Mouse (Mus musculus): ENCODE results near the gene Mul1. TPM values are rescaled to one million over a fixed set of nuclear protein-coding genes. Genes with fewer than 3 reads are reported as not detected.

Mul1 gene
- total RNA-seq, 2 experiments from 2014 or later = 41.5 to 43.0 TPM

DNA sequence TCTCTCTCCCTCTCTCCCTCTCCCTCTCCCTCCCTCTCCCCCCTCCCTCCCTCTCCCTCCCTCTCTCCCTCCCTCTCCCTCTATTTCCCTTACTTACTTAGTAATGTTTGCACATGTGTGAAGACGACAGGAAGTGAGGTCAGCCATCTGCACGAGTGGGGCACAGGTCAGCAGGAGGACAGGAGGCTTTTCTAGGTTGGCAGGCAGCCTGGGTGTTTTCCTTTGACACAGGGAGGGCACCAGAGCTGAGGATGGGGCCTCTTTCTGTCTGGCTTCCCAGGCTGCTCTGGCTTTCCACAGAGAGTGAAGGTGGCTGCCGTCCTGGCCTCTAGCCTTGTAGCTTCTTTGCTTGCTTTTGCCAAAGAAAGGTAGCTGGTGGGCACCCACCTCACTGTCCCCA lies 5.6 kb downstream of the Mul1 start:
- DNase-seq = no peak

DNA sequence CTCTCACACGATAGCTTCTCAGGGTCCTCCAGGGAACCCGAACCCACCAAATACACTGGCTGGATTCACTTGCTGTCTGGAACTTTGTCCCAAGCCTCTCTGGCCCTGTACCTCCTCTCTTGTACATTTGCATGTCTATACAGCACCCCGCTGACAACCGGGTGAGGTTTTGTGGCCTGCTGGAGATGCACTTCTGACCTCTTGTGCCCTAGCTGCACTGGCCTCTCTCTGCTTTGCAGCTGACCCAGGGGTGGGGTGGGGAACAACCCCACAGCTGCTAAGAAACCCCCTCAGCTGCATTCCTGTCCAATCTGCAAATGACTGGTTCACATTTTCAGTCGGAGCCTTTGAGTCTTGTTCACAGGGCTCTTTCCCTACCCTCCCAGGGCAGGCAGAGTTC lies 10.5 kb downstream of the Mul1 start:
- DNase-seq = no peak

DNA sequence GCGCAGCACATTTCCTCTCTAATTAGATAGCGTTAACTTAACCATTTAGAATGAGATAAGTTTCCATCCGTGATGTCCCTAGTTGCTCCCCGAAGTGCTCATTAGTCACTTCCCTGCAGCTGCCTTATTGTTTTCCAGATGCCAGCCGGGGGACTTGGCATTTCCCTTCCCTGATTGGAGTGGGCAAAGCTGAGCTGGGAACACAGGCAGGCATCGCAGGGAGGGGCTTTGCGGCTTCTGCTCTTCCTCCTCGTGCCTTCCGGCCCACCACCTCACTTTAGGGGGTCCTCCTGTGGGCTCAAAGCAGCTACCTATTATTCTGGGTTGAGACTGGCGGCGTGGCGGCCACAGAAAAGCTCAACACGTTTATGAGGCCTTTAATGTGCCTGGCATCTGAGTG lies 12.5 kb downstream of the Mul1 start:
- no peak for DNase-seq

DNA sequence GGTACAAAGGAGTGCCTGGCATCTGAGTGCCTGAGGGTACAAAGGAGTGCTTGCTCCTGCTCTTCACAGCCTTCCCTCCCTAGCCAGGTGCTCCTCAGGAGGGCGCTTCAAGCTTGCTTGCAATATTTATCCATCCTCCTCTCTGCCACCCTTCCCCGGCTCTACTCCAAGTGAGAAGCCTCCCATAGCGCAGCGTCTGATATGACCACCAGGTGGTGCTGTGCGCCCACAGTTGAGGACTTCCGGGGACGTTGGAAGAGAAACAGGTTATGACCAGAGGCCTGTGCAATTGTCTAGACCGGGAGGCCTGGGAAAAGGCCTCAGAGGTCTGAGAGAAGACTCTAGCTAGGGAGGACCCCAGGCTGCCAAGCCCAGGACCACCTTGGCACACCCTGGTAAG lies 12.9 kb downstream of the Mul1 start:
- peak; percentile 69 for DNase-seq

DNA sequence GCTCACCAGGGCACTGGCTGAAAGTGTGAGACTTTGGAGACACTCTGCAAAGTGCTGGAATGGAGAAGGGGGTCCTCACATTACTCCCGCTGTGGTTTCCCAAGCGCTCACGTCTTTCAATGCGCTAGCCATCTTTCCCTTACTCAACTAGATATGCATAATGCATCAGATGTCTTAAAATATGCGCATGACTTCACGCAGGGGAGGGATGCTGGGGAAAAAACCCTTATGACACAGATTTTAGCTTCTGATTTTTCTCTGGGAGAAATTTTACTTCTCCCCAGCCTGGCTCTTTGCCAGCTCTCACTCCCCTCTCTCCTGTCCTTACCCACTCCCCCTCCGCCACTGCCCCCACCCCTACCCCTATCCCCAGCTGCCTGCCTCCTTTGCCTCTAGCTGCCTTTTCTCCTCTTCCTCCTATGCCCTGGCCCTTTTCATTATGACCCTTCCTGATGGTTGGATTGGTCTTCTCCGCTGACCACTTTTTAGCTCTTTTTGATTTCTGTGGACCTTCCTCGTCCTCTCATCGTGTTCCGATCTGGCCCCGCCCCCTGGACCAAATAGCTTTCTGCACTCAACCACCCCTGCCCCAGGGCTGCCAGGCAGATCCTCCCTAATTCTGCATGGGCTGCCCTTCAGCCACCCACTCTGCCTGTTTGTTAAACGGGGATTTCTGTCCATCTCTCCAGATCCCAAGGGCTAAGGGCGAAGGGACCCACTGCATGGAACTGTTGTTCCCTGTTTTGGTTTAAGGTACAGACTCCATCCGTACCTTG lies 13.5 kb downstream of the Mul1 start:
- DNase-seq = no peak

DNA sequence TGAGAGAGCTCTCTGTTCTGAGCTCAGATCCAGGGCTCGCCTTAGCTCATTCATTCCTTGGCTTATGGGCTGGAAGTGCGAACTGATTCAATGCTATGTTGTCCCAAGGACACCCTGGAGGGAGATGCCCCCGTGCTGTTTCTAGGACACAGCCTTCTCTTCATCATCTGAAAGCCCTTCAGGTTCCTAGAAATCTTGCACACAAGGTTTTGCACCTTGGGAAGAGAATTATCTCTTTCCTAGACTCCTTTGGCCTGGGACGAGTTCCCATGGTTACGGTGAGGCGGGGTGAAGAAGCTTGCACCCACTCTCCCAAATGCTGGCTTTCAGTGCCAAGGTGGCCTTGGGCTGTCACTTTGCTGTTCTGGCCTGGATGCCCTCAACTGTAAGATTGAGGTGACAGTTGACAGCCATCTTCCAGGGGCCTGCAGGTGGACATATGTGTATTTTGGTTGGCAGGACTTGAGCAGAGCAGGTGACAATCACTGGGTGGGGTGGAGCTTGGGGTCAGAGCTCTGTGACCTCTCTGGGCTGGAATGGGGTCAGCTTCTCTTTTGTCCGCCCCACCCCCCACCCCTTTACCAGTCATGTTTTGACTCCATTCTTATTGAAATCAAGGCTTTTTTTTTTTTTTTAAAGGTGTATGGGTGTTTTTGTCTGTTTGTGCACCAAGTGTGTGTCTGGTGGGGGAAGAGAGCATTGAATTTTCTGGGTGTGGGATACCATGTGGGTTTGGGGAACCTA lies 14.6 kb downstream of the Mul1 start:
- DNase-seq = no peak

DNA sequence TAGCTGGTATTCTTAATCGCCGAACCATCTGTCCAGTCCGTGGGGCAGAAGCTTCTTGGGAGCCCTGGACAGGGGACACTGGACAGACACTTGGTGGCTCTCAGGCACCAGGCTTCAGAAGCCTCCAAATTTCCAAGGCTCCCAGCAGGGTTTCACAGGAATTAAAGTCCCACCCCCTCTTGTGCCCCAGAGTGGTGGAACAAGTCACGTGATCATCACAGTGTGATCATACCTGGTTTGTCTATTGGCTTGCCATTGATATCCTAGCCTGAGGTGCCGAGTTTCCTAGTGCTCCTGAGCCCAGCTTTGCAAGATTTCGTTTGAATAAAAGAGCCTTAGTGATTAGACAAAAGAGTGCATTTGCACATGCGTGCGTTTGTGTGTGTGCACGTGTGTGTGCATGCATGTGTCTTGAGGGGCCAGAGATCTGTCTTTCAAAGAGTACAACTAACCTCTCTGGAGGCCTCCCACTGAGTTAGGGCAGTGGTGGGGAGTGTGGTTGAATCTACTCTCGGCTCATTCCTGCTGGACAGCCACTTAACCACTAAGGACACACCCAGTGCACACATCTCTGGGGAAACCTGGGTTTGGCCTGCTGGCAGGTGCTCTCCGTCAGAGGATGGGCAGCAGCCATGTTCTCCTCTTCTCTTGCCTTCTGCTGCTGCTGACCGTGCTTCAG lies 15.3 kb downstream of the Mul1 start:
- DNase-seq = no peak

DNA sequence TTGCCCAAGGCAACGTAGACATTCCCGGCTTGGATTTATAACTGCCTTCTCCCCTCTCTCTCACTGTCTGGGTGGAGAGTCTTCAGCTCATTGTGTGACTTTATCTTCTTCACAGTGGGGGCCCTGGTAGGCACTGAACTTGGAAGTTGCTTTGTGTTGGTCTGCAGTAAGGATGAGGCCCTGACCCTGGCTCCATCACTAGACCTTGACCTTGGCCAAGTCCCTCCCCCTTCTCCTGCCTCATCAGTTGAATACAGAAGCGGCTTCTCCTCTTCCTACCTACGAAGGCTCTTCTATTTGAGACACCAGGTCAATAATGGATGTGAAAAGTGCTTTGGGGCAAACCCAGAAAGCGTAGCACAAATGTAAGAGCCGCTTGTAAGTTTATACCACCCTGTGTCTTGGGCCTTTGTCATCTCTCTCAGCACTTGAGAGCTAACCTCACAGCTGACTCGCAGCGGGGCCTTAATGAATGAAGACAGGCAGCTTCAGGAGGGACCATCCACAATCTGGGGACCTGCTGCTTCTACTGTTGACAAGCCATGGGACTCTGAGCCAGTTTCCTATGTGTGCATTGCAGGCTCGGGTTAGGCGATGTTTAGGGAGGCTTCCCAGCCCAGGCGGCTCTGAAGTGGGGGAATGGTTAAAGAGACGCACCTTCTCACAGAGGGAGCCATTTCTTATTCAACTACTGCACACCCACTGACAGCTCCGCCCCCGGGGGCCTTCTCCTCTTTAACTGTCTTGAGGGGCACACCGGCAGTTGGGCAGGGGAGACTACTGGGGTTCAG lies 18.0 kb downstream of the Mul1 start:
- no peak for DNase-seq

DNA sequence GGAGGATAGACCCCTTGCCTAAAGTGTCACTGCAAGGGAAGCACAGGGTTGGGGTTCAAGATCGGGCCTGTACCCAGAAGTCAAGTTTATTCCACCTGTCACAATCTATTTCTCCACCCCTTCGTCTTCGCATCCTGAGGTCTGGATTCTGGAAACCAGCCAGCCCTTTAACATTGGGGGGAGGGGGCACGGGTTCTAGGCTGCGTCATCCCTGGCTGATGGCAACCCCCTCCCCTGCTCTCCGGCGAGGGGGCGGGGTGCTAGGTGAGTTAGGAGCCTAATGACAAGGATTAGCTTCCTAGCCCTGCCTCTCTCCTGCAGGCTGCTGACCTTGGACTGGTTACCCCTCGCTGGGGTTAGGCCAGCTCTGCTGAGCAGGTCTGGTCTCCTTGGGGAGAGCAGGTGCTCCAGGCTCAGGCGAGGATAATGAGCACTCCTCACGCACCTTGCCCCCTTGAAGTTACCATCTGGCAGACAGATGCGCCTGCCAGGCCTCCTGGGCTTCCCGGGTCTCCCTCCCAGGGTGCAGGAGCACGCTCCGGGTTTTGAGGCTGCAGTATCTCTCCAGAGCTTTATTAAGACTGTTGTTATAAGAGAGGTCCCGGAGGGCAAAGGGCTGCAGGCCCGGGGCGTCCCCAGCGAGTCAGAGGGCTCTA lies 18.8 kb downstream of the Mul1 start:
- DNase-seq = no peak

DNA sequence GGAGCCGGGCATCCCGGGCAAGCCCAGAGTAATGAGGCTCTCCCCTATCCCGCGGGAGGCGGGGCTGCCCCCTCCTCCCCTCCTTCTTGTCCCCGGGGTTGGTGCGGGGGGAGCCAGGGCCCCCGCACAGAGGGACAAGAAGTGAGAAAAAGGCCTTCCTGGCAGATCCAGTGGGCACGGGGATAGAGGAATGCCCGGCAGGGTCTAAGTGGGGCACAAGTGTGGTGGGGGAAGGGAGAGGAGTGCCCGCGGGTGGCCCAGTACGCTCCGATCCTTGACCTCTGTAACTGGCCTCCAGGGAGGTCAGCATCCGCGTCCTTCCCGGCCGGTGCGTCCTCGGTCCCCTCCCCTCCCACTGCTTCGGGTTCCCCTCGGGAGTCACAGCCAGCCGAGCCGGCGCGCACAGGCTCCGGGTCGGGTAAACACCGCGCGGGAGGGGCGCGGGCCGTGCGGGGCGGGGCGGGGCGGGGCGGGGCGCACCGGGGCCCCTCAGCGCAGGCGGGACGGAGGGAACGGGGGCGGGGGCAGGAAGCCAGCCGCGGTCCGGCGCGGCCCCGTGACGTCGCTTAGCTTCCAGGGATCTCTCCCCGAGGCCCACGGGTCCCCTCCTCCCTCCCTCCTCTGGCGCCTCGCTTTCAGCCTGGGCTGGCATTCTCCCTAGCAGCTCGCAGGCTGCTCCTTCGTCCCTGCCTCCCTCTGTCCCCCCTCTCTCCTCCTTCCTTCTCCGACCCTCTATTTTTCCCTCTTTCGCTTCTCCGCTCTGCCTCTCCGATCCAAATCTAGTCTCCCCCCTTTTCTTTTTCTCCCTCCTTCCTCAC lies 19.5 kb downstream of the Mul1 start, which contains the start of gene Camk2n1:
TSS of gene Camk2n1 (plus strand) at position 562 of the 818 bp plus-strand sequence.
- DNase-seq = peak; percentile 84

DNA sequence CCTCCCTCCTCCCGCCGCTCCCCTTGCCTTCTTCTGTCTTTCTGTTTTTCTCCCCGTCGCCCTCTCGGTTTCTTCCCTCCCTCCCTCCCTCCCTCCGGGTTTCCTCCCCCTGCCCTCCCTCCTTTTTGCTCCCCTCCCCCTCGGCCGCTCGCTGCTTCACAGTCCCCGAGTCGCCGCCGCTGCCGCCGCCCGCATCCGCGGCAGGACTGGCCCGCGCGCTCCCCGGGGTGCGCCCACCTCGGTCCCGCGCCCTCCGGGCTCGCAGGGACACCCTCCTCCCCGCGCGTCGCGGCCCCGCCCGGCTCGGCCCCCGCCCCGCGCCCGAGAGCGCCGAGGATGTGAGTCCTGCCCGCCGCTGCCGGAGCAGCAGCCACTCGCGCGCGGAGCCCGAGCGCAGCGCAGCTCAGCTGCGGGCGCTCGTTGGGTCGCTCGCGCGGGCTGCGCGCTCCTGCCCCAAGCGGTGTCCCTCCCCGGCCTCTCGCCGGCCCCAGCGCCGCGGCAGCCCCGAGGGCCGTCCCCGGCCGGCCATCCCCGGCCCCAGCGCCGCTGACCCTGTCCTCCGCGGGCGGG lies 20.2 kb downstream of the Mul1 start:
- peak; percentile 62 for DNase-seq

DNA sequence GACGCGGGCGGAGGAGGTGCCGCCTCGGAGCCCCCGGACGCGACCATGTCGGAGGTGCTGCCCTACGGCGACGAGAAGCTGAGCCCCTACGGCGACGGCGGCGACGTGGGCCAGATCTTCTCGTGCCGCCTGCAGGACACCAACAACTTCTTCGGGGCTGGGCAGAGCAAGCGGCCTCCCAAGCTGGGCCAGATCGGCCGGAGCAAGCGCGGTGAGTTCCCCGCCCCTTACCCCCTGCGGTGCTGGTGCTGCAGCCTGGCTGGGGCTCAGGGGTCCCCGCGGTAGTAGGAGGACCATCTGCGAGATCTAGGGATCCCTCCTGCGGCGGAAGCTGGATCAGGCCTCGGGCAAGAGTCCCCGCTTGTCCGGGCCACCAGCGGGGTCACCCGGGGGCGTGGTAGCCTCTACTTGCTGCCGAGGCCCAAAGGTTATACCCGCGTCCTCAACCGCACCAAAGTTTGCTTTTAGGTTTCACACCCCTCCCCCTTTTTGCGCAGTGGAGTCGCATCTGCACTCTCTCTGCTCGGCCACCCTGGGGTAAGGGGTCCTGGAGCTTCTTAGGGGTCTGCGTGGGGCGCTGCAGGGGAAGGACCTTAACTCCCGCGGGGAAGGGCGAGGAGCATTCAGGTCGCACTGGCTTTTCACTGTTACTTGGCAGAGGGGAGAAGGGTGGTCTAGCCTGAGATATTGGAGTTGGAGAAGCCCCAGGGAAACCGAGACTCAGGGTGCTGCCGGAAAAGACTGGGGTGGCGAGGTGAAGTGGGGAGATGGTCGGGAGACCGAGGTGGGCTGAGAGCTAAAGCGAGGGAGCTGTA lies 20.9 kb downstream of the Mul1 start:
- DNase-seq = peak; percentile 35

DNA sequence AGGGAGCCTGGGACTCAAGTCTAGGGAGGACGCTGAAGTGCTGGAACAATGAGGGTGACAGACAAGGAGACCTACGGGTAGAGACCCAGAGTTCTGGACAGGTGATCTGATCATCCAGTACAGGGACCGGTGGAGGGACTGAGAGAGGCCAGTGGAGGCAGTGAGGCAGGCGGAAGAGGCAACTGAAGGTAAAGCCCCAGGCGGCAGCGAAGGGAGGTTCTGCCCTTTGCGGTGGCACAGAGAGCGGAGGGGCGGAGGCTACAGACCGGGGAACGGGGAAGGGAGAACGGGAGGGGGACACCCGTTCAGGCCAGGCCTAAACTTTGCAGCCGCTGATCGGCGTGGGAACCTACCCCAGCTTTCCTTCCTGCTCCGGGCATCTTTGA lies 21.5 kb downstream of the Mul1 start:
- DNase-seq = no peak

DNA sequence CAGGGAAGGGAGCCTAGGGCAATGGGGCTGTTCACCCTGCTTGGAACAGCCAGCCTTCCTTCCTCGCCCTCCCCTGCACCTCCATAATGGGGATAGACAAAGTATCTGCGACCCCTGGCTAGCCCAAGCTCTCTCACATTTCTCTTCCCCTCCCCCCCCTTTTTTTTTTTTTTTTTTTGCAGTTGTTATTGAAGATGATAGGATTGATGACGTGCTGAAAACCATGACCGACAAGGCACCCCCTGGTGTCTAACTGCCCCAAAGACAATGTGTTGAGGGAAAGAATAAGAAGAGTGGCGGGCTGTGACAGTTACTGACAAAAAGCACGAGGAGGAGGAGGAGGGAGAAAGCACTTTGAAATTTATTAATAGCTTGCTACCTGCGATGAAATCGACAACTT lies 22.1 kb downstream of the Mul1 start:
- DNase-seq = no peak

DNA sequence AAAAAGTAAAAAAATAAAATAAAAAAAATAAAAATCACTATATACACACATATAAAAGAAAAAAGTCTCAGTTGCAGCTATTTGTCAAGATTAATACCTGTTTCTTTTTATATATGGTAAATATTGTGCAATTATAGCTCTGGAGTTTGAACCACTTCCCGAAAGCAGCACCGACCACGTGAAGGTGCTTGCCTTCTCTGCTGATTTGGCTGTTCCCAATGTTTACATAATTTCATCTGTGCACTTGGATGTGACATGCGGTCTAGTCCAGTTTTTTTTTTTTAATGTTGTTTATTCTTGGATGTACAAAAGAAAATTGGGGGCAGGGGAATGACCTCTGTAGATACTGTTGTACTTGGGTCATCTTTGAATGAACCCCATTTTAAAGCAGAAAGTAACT lies 22.6 kb downstream of the Mul1 start:
- no peak for DNase-seq

DNA sequence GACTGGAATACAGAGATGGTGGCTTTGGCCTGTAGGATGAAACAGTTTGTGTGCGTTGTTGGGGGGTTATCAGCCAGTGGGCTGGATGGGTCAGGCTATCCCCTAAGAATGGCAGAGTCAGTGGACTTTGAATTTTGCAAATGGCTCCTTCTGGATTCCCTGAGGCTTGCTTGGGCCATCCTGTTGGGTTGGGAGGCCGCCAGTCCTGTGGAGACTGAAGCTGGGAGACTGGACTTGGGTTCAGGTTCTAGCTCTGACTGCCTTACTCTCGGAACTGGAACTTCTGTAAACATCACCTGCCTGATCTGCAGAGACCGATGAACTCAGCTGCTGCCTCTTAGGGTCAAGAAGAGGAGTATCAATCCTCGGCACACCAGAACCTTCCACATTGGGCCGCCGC lies 23.7 kb downstream of the Mul1 start:
- DNase-seq = no peak

DNA sequence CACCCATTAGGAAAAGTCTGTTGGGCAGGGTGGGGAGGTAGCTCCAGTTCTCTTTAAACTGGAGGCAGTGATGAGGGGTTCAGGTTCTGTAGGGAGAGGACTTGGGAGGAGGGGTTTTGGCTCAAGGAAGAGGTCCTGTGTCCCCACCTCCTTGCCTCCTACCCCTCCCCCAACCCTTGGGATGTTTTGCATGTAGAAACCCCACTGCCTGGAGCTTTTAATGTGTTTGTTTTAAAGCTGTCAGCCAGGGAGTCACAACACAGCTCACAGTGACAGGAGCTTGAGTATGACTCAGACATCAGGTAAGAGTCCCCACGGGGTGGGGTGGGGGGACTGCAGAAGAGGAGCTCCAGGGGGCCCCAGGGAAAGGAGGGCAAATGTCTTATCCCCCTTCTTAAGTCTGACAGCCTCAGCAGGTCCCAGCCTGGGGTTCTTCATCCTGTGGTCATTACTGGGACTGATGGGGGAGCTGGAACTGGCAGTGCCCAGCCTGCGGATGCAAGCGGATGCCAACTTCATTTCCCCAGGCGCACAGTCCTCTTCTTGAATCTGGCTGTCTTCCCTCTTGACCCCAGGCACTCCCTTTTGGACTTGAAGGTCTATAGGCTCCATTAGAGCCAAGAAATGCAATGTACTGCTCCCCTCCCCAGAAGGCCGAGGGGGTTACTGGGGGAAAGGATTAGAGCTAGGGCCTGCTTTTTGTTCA lies 24.4 kb downstream of the Mul1 start:
- DNase-seq = no peak

DNA sequence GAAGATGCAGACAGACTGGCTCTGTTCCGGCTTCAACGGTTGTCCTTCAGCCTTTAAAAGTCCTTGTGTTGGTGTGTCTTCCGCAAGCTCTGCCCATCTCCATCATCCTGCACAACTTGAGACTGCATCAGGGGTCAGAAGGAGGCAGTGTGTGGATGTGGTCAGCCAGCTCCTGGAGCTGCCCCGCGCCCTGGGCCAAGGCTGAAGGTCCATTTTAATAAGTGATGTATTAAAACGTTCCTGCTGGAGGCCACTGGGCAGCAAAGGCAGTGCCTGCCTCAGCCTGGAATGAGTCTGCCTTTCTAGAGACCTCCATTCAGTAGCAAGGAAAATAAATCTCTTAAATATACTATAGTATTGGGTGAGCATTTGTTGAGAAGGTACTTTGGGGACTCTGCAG lies 25.3 kb downstream of the Mul1 start:
- DNase-seq = no peak

DNA sequence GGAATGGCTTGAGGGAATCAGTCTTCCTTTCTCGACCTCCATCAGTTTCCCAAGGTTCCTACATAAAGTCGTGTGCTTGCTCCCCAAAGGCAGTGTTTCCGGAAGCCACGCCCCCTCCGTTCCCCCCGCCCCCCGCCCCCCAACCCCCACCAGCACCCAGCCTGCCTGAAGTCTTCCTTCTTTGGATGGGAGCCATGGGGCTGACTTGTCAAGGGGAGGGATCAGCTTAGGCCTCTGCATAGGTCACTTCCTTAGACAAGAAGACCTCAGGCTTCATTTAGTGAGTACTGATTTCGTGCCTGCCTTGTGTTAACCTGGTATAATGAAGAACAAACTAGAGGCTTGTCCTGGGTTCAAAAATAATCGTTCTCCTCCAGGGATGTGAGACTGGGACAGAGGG lies 26.4 kb downstream of the Mul1 start:
- DNase-seq = no peak
